Mouse (Mus musculus) NIH3T3 (cell line): ENCODE results near the gene Gapvd1.

Source experiments
- DNase-seq: peaks from one replicate; pipeline ENCODE4 v3.0.0-alpha.2; 2012; ENCODE audit warnings: low read depth

Gapvd1 gene

GRCm38 (mm10) chr2:34635249-34636165 lies 119.5 kb downstream of the Gapvd1 start:
- DNase-seq: peak; percentile 17

GRCm38 (mm10) chr2:34632051-34632450 lies 123.0 kb downstream of the Gapvd1 start:
- DNase-seq: no peak

- no peak for DNase-seq
Measured at GRCm38 (mm10) chr2:34630445-34630844, 124.6 kb downstream of the Gapvd1 start.

- no peak for DNase-seq
Measured at GRCm38 (mm10) chr2:34629758-34630157, 125.3 kb downstream of the Gapvd1 start.

- peak; percentile 9 for DNase-seq
Measured at GRCm38 (mm10) chr2:34628903-34629540, 126.0 kb downstream of the Gapvd1 start.

- no peak for DNase-seq
Measured at GRCm38 (mm10) chr2:34627328-34628226, 127.5 kb downstream of the Gapvd1 start.
